Mouse (Mus musculus) liver, embryonic 14.5 days (tissue): ENCODE results near the gene Dhps.

Source experiments
- CTCF ChIP-seq: IDR thresholded peaks from 2 replicates; pipeline ENCODE4 v1.5.1; 2016; ENCODE audit warnings: antibody characterized with exemption, low read depth, control low read depth
- EP300 ChIP-seq: IDR thresholded peaks from 2 replicates; pipeline ENCODE4 v1.6.1; 2016; ENCODE audit warnings: antibody characterized with exemption, low read depth

- TF ChIP-seq CTCF (no peak), EP300 (no peak)
Measured at GRCm38 (mm10) chr8:85036718-85037365, 34.7 kb upstream of the Dhps start, which contains the start of gene Tnpo2.
